Comparison of ENCODE assay signal across 28 mouse cellular contexts in the genomic region with DNA sequence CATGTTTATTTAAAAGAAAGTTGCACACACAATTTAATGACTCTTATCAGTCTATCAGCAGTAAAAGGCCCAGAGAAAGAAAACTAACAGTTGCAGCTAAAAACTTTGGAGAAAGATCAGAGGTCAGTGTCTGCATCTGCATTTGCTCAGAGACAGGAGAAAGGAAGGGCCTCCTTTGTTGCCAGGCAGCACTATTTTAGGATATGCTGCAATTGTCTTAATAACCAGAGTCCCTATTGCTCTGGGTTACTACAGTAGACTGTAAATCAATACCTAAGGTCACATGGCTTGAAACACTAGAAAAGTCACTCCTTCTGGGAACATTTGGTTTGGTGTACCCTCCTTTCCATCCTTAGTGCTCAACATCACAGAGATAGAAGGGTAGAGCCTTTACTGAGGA.
DNase-seq lines count a peak whose midpoint lies in the region; ATAC-seq lines count a peak whose summit lies in the region.
"Had no signal": no experiment of that assay in that cellular context is flagged by ENCODE, and none has a peak within 500 bp of the region (broad histone marks: within the 10 kb centered on the region; RNA-seq: fewer than 3 reads in every experiment).

No protein-coding gene starts in this region.

- H3K4me2 ChIP-seq in forebrain, embryonic 12.5 days = no peak overlapping the region
- H3K4me2 ChIP-seq in forebrain, embryonic 15.5 days (replicated peaks) = no peak overlapping the region
- H3K4me2 ChIP-seq in kidney, embryonic 16.5 days (replicated peaks; ENCODE audit: low read depth, low read length) = no peak overlapping the region
- no peak overlapping the region for H3K4me2 ChIP-seq in midbrain, embryonic 11.5 days
- H3K4me2 ChIP-seq in midbrain, embryonic 13.5 days (replicated peaks) = no peak overlapping the region
- H3K4me2 ChIP-seq: embryonic facial prominence, embryonic 12.5 days; lung, embryonic 15.5 days; neural tube, embryonic 15.5 days; stomach, embryonic 15.5 days had no signal

- H3K4me1 ChIP-seq in forebrain, embryonic 12.5 days = no peaks in the 10 kb centered on the region; the same call in 1 of the 2 replicates
- H3K4me1 ChIP-seq in forebrain, embryonic 15.5 days = no peaks in the 10 kb centered on the region
- 0 out of 2 replicates have a peak, but pooled peaks cover 4% of the 10 kb centered on the region for H3K4me1 ChIP-seq in kidney, embryonic 16.5 days (ENCODE audit: insufficient read depth, low read length)
- no peaks in the 10 kb centered on the region for H3K4me1 ChIP-seq in midbrain, embryonic 11.5 days (ENCODE audit: control insufficient read depth, insufficient read depth, low read length)
- H3K4me1 ChIP-seq in midbrain, embryonic 13.5 days (replicated peaks) = no peaks in the 10 kb centered on the region
- H3K4me1 ChIP-seq: embryonic facial prominence, embryonic 12.5 days; hindbrain, embryonic 10.5 days; midbrain, embryonic 10.5 days; neural tube, embryonic 15.5 days; stomach, embryonic 15.5 days had no signal

- ATAC-seq in forebrain, embryonic 12.5 days (ENCODE audit: low FRiP score) = no peak
- ATAC-seq in forebrain, embryonic 15.5 days (replicated peaks) = no peak
- peak; percentile 35; the same call in 1 of the 2 replicates for ATAC-seq in kidney, embryonic 16.5 days (ENCODE audit: low FRiP score, low TSS enrichment)
- ATAC-seq in midbrain, embryonic 11.5 days (ENCODE audit: low FRiP score) = no peak
- no peak for ATAC-seq in midbrain, embryonic 13.5 days
- ATAC-seq: hindbrain, postnatal 0 days; intestine, embryonic 16.5 days; Patski had no signal

- H3K27ac ChIP-seq in forebrain, embryonic 12.5 days = 0 out of 2 replicates have a peak overlapping the region, but pooled peaks have one; percentile 26
- H3K27ac ChIP-seq in forebrain, embryonic 15.5 days (replicated peaks) = no peak overlapping the region
- H3K27ac ChIP-seq in kidney, embryonic 16.5 days (ENCODE audit: low read length) = peak overlapping the region; percentile 16; the same call in 1 of the 2 replicates
- no peak overlapping the region for H3K27ac ChIP-seq in midbrain, embryonic 11.5 days (ENCODE audit: low read depth, low read length)
- no peak overlapping the region for H3K27ac ChIP-seq in midbrain, embryonic 13.5 days
- H3K27ac ChIP-seq: embryonic facial prominence, embryonic 12.5 days; hindbrain, embryonic 10.5 days; hindbrain, postnatal 0 days; liver, embryonic 14.5 days; lung, embryonic 15.5 days; midbrain, embryonic 10.5 days; neural tube, embryonic 15.5 days; stomach, embryonic 15.5 days had no signal

- no peak overlapping the region for H3K4me3 ChIP-seq in forebrain, embryonic 12.5 days (replicated peaks)
- no peak overlapping the region for H3K4me3 ChIP-seq in forebrain, embryonic 15.5 days
- H3K4me3 ChIP-seq in kidney, embryonic 16.5 days (ENCODE audit: low read length) = no peak overlapping the region
- H3K4me3 ChIP-seq in midbrain, embryonic 11.5 days (ENCODE audit: low read depth, low read length) = no peak overlapping the region
- no peak overlapping the region for H3K4me3 ChIP-seq in midbrain, embryonic 13.5 days (replicated peaks)
- H3K4me3 ChIP-seq: embryonic facial prominence, embryonic 12.5 days; hindbrain, embryonic 10.5 days; lung, embryonic 15.5 days; midbrain, embryonic 10.5 days; neural tube, embryonic 15.5 days; stomach, embryonic 15.5 days had no signal

- H3K36me3 ChIP-seq in forebrain, embryonic 12.5 days (replicated peaks) = no peaks in the 10 kb centered on the region
- no peaks in the 10 kb centered on the region for H3K36me3 ChIP-seq in forebrain, embryonic 15.5 days
- H3K36me3 ChIP-seq in kidney, embryonic 16.5 days (ENCODE audit: insufficient read depth, low read length) = no peaks in the 10 kb centered on the region
- no peaks in the 10 kb centered on the region for H3K36me3 ChIP-seq in midbrain, embryonic 11.5 days (ENCODE audit: control insufficient read depth, insufficient read depth, low read length)
- H3K36me3 ChIP-seq in midbrain, embryonic 13.5 days = no peaks in the 10 kb centered on the region
- H3K36me3 ChIP-seq: embryonic facial prominence, embryonic 12.5 days; hindbrain, embryonic 10.5 days; lung, embryonic 15.5 days; midbrain, embryonic 10.5 days; neural tube, embryonic 15.5 days; stomach, embryonic 15.5 days had no signal

- H3K27me3 ChIP-seq in forebrain, embryonic 12.5 days = no peaks in the 10 kb centered on the region
- no peaks in the 10 kb centered on the region for H3K27me3 ChIP-seq in forebrain, embryonic 15.5 days
- H3K27me3 ChIP-seq in kidney, embryonic 16.5 days (ENCODE audit: insufficient read depth, low read length) = no peaks in the 10 kb centered on the region
- H3K27me3 ChIP-seq in midbrain, embryonic 11.5 days (ENCODE audit: control insufficient read depth, insufficient read depth, low read length) = no peaks in the 10 kb centered on the region
- no peaks in the 10 kb centered on the region for H3K27me3 ChIP-seq in midbrain, embryonic 13.5 days
- H3K27me3 ChIP-seq: embryonic facial prominence, embryonic 12.5 days; lung, embryonic 15.5 days; neural tube, embryonic 15.5 days; Patski; stomach, embryonic 15.5 days had no signal

- H3K9ac ChIP-seq in forebrain, embryonic 12.5 days = no peak overlapping the region
- no peak overlapping the region for H3K9ac ChIP-seq in forebrain, embryonic 15.5 days (replicated peaks)
- no peak overlapping the region for H3K9ac ChIP-seq in kidney, embryonic 16.5 days (replicated peaks; ENCODE audit: low read length)
- H3K9ac ChIP-seq in midbrain, embryonic 11.5 days (ENCODE audit: low read length) = no peak overlapping the region
- no peak overlapping the region for H3K9ac ChIP-seq in midbrain, embryonic 13.5 days (replicated peaks)
- H3K9ac ChIP-seq: embryonic facial prominence, embryonic 12.5 days; liver, embryonic 14.5 days; lung, embryonic 15.5 days; neural tube, embryonic 15.5 days; stomach, embryonic 15.5 days had no signal

- no peaks in the 10 kb centered on the region for H3K9me3 ChIP-seq in forebrain, embryonic 12.5 days
- no peaks in the 10 kb centered on the region for H3K9me3 ChIP-seq in forebrain, embryonic 15.5 days
- no peaks in the 10 kb centered on the region for H3K9me3 ChIP-seq in kidney, embryonic 16.5 days (ENCODE audit: low read length)
- no peaks in the 10 kb centered on the region; the same call in 1 of the 2 replicates for H3K9me3 ChIP-seq in midbrain, embryonic 11.5 days (ENCODE audit: control insufficient read depth, low read length)
- peaks cover 3% of the 10 kb centered on the region; the same call in 1 of the 2 replicates for H3K9me3 ChIP-seq in midbrain, embryonic 13.5 days
- H3K9me3 ChIP-seq: embryonic facial prominence, embryonic 12.5 days; lung, embryonic 15.5 days; neural tube, embryonic 15.5 days; stomach, embryonic 15.5 days had no signal

- DNase-seq in kidney, adult 11 months = no peak
- peak; percentile 28 for DNase-seq in midbrain, embryonic 11.5 days (ENCODE audit: low spot score, missing footprints)
- peak; percentile 38 for DNase-seq in yolk sac, embryonic 10.5 days (ENCODE audit: low spot score)
- no peak for DNase-seq in testis, postnatal 14 days (ENCODE audit: low spot score)
- DNase-seq: adrenal gland, postnatal 10 days; cerebellum, adult 11 months; cerebellum, adult 9-11 months; gastrocnemius, postnatal 14 days; heart, postnatal 14 days; kidney, postnatal 10 days; liver; retina, postnatal 1 day; right cerebral cortex, postnatal 14 days; thymus, postnatal 14 days had no signal

Comparison
In these comparisons a context has a peak if more than half of its experiments do, and no peak if none do; other contexts are left out.
1. H3K27ac ChIP-seq: peak in forebrain, embryonic 12.5 days (single experiment) and kidney, embryonic 16.5 days (single experiment); none in forebrain, embryonic 15.5 days (single experiment), midbrain, embryonic 11.5 days (single experiment) and midbrain, embryonic 13.5 days (single experiment).
2. DNase-seq: peak in midbrain, embryonic 11.5 days (single experiment) and yolk sac, embryonic 10.5 days (single experiment); none in kidney, adult 11 months (single experiment) and testis, postnatal 14 days (single experiment).